Mouse (Mus musculus): Measurements from ENCODE around the gene Msi2. TPM values are rescaled to one million over a fixed set of nuclear protein-coding genes. Genes with fewer than 3 reads are reported as not detected.

Gene Msi2
- polyA plus RNA-seq, 1 experiment from 2014 or later = 17.9 TPM

GRCm38 (mm10) chr11:88438659-88439058 is 279.7 kb downstream of the Msi2 start:
- Histone ChIP-seq H3K9me3 (ENCODE audit: control insufficient read depth, low read depth, low read length) (no peaks in the 10 kb centered on the region), H3K27ac (ENCODE audit: low read length) (no peak overlapping the region), H3K27me3 (ENCODE audit: control insufficient read depth, insufficient read depth, low read length) (no peaks in the 10 kb centered on the region), H3K9ac (replicated peaks; ENCODE audit: low read depth, low read length) (no peak overlapping the region), H3K4me3 (ENCODE audit: low read depth, low read length) (no peak overlapping the region), H3K4me1 (ENCODE audit: control insufficient read depth, insufficient read depth, low read length) (peaks cover 9% of the 10 kb centered on the region), H3K4me2 (replicated peaks; ENCODE audit: low read depth, low read length) (no peak overlapping the region), H3K36me3 (ENCODE audit: control insufficient read depth, insufficient read depth, low read length) (no peaks in the 10 kb centered on the region)
- ATAC-seq (ENCODE audit: insufficient number of reproducible peaks, insufficient read depth, low FRiP score, low read depth) = no peak
- WGBS = 82% methylated on average over 3 of the region's 3 CpGs

GRCm38 (mm10) chr11:88436596-88436995 is 281.7 kb downstream of the Msi2 start:
- H3K27ac ChIP-seq (ENCODE audit: low read length) = no peak overlapping the region
- H3K9ac ChIP-seq (replicated peaks; ENCODE audit: low read depth, low read length) = no peak overlapping the region
- no peaks in the 10 kb centered on the region for H3K9me3 ChIP-seq (ENCODE audit: control insufficient read depth, low read depth, low read length)
- no peak for ATAC-seq (ENCODE audit: insufficient number of reproducible peaks, insufficient read depth, low FRiP score, low read depth)
- peaks cover 3% of the 10 kb centered on the region; the same call in 1 of the 2 replicates for H3K4me1 ChIP-seq (ENCODE audit: control insufficient read depth, insufficient read depth, low read length)
- no peaks in the 10 kb centered on the region for H3K36me3 ChIP-seq (ENCODE audit: control insufficient read depth, insufficient read depth, low read length)
- H3K27me3 ChIP-seq (ENCODE audit: control insufficient read depth, insufficient read depth, low read length) = no peaks in the 10 kb centered on the region
- WGBS = 93% methylated on average over 2 of the region's 2 CpGs
- no peak overlapping the region for H3K4me3 ChIP-seq (ENCODE audit: low read depth, low read length)
- H3K4me2 ChIP-seq (replicated peaks; ENCODE audit: low read depth, low read length) = no peak overlapping the region

GRCm38 (mm10) chr11:88435543-88435942 is 282.8 kb downstream of the Msi2 start:
- H3K4me3 ChIP-seq (ENCODE audit: low read depth, low read length) = no peak overlapping the region
- no peaks in the 10 kb centered on the region for H3K9me3 ChIP-seq (ENCODE audit: control insufficient read depth, low read depth, low read length)
- no peak overlapping the region for H3K9ac ChIP-seq (replicated peaks; ENCODE audit: low read depth, low read length)
- WGBS = 93% methylated on average over 6 of the region's 6 CpGs
- H3K4me1 ChIP-seq (ENCODE audit: control insufficient read depth, insufficient read depth, low read length) = peaks cover 5% of the 10 kb centered on the region; the same call in 1 of the 2 replicates
- no peaks in the 10 kb centered on the region for H3K36me3 ChIP-seq (ENCODE audit: control insufficient read depth, insufficient read depth, low read length)
- H3K27ac ChIP-seq (ENCODE audit: low read length) = no peak overlapping the region
- ATAC-seq (ENCODE audit: insufficient number of reproducible peaks, insufficient read depth, low FRiP score, low read depth) = no peak
- H3K4me2 ChIP-seq (replicated peaks; ENCODE audit: low read depth, low read length) = no peak overlapping the region
- no peaks in the 10 kb centered on the region for H3K27me3 ChIP-seq (ENCODE audit: control insufficient read depth, insufficient read depth, low read length)

GRCm38 (mm10) chr11:88431363-88432269 is 286.7 kb downstream of the Msi2 start:
- no peaks in the 10 kb centered on the region for H3K27me3 ChIP-seq (ENCODE audit: control insufficient read depth, insufficient read depth, low read length)
- no peaks in the 10 kb centered on the region for H3K9me3 ChIP-seq (ENCODE audit: control insufficient read depth, low read depth, low read length)
- H3K4me3 ChIP-seq (ENCODE audit: low read depth, low read length) = no peak overlapping the region
- no peak overlapping the region for H3K4me2 ChIP-seq (replicated peaks; ENCODE audit: low read depth, low read length)
- no peak overlapping the region for H3K27ac ChIP-seq (ENCODE audit: low read length)
- H3K4me1 ChIP-seq (ENCODE audit: control insufficient read depth, insufficient read depth, low read length) = peaks cover 5% of the 10 kb centered on the region; the same call in 1 of the 2 replicates
- no peak overlapping the region for H3K9ac ChIP-seq (replicated peaks; ENCODE audit: low read depth, low read length)
- WGBS = 71% methylated on average over 22 of the region's 22 CpGs
- H3K36me3 ChIP-seq (ENCODE audit: control insufficient read depth, insufficient read depth, low read length) = no peaks in the 10 kb centered on the region
- ATAC-seq (ENCODE audit: insufficient number of reproducible peaks, insufficient read depth, low FRiP score, low read depth) = no peak

- Histone ChIP-seq H3K9ac (replicated peaks; ENCODE audit: low read depth, low read length) (no peak overlapping the region), H3K9me3 (ENCODE audit: control insufficient read depth, low read depth, low read length) (no peaks in the 10 kb centered on the region), H3K4me1 (ENCODE audit: control insufficient read depth, insufficient read depth, low read length) (peaks cover 17% of the 10 kb centered on the region; the same call in 1 of the 2 replicates), H3K27ac (ENCODE audit: low read length) (no peak overlapping the region), H3K27me3 (ENCODE audit: control insufficient read depth, insufficient read depth, low read length) (no peaks in the 10 kb centered on the region), H3K36me3 (ENCODE audit: control insufficient read depth, insufficient read depth, low read length) (no peaks in the 10 kb centered on the region), H3K4me2 (replicated peaks; ENCODE audit: low read depth, low read length) (no peak overlapping the region), H3K4me3 (ENCODE audit: low read depth, low read length) (no peak overlapping the region)
- no peak for ATAC-seq (ENCODE audit: insufficient number of reproducible peaks, insufficient read depth, low FRiP score, low read depth)
- WGBS = 87% methylated on average over 8 of the region's 8 CpGs
Measured at GRCm38 (mm10) chr11:88430292-88430691, 288.0 kb downstream of the Msi2 start.

GRCm38 (mm10) chr11:88429680-88430079 is 288.6 kb downstream of the Msi2 start:
- Histone ChIP-seq H3K4me2 (replicated peaks; ENCODE audit: low read depth, low read length) (no peak overlapping the region), H3K4me3 (ENCODE audit: low read depth, low read length) (no peak overlapping the region), H3K9me3 (ENCODE audit: control insufficient read depth, low read depth, low read length) (no peaks in the 10 kb centered on the region), H3K4me1 (ENCODE audit: control insufficient read depth, insufficient read depth, low read length) (peaks cover 23% of the 10 kb centered on the region; the same call in 1 of the 2 replicates), H3K36me3 (ENCODE audit: control insufficient read depth, insufficient read depth, low read length) (no peaks in the 10 kb centered on the region), H3K27me3 (ENCODE audit: control insufficient read depth, insufficient read depth, low read length) (no peaks in the 10 kb centered on the region), H3K27ac (ENCODE audit: low read length) (no peak overlapping the region), H3K9ac (replicated peaks; ENCODE audit: low read depth, low read length) (no peak overlapping the region)
- no peak for ATAC-seq (ENCODE audit: insufficient number of reproducible peaks, insufficient read depth, low FRiP score, low read depth)
- WGBS = 94% methylated on average over 6 of the region's 6 CpGs

GRCm38 (mm10) chr11:88425631-88426101 is 292.6 kb downstream of the Msi2 start:
- WGBS = 20% methylated on average over 9 of the region's 9 CpGs
- Histone ChIP-seq H3K27me3 (ENCODE audit: control insufficient read depth, insufficient read depth, low read length) (no peaks in the 10 kb centered on the region), H3K4me1 (ENCODE audit: control insufficient read depth, insufficient read depth, low read length) (peaks cover 32% of the 10 kb centered on the region), H3K9me3 (ENCODE audit: control insufficient read depth, low read depth, low read length) (no peaks in the 10 kb centered on the region), H3K4me3 (ENCODE audit: low read depth, low read length) (no peak overlapping the region), H3K36me3 (ENCODE audit: control insufficient read depth, insufficient read depth, low read length) (no peaks in the 10 kb centered on the region), H3K9ac (replicated peaks; ENCODE audit: low read depth, low read length) (no peak overlapping the region), H3K27ac (ENCODE audit: low read length) (peak overlapping the region; percentile 53; the same call in 1 of the 2 replicates), H3K4me2 (replicated peaks; ENCODE audit: low read depth, low read length) (no peak overlapping the region)
- peak; percentile 47; the same call in 1 of the 2 replicates for ATAC-seq (ENCODE audit: insufficient number of reproducible peaks, insufficient read depth, low FRiP score, low read depth)

- H3K9me3 ChIP-seq (ENCODE audit: control insufficient read depth, low read depth, low read length) = no peaks in the 10 kb centered on the region
- no peak for ATAC-seq (ENCODE audit: insufficient number of reproducible peaks, insufficient read depth, low FRiP score, low read depth)
- H3K9ac ChIP-seq (replicated peaks; ENCODE audit: low read depth, low read length) = no peak overlapping the region
- no peaks in the 10 kb centered on the region for H3K27me3 ChIP-seq (ENCODE audit: control insufficient read depth, insufficient read depth, low read length)
- no peaks in the 10 kb centered on the region for H3K36me3 ChIP-seq (ENCODE audit: control insufficient read depth, insufficient read depth, low read length)
- WGBS = 70% methylated on average over 20 of the region's 20 CpGs
- H3K4me3 ChIP-seq (ENCODE audit: low read depth, low read length) = no peak overlapping the region
- no peak overlapping the region for H3K27ac ChIP-seq (ENCODE audit: low read length)
- no peak overlapping the region for H3K4me2 ChIP-seq (replicated peaks; ENCODE audit: low read depth, low read length)
- peaks cover 39% of the 10 kb centered on the region for H3K4me1 ChIP-seq (ENCODE audit: control insufficient read depth, insufficient read depth, low read length)
Measured at GRCm38 (mm10) chr11:88424034-88424767, 294.1 kb downstream of the Msi2 start.

Data from stomach, embryonic 14.5 days (tissue).